In genomic region chr15:93821236-93821635, GRCm38 (mm10) we compare ENCODE assay signal across 24 mouse cellular contexts.
A peak's percentile ranks its signal among the peaks of the same experiment; 100 is the strongest.
DNase-seq lines count a peak whose midpoint lies in the region; ATAC-seq and TF ChIP-seq lines count a peak whose summit lies in the region.
"Had no signal": no experiment of that assay in that cellular context is flagged by ENCODE, and none has a peak within 500 bp of the region (broad histone marks: within the 10 kb centered on the region; RNA-seq: fewer than 3 reads in every experiment).

No protein-coding gene starts in this region.

- H3K36me3 ChIP-seq in kidney, embryonic 16.5 days (ENCODE audit: insufficient read depth, low read length): no peaks in the 10 kb centered on the region
- H3K36me3 ChIP-seq in kidney, adult 2 months (ENCODE audit: control insufficient read depth, insufficient read depth, low read length): no peaks in the 10 kb centered on the region
- no peaks in the 10 kb centered on the region for H3K36me3 ChIP-seq in kidney, embryonic 15.5 days
- H3K36me3 ChIP-seq: embryonic facial prominence, embryonic 10.5 days; embryonic facial prominence, embryonic 12.5 days; G1E had no signal

- no peaks in the 10 kb centered on the region for H3K9me3 ChIP-seq in kidney, embryonic 16.5 days (ENCODE audit: low read length)
- H3K9me3 ChIP-seq in kidney, embryonic 15.5 days (replicated peaks): no peaks in the 10 kb centered on the region
- H3K9me3 ChIP-seq: embryonic facial prominence, embryonic 10.5 days; embryonic facial prominence, embryonic 12.5 days; forebrain, embryonic 13.5 days had no signal

- TF ChIP-seq CTCF in kidney, adult 2 months (conservative IDR thresholded peaks at IDR 0.05; ENCODE audit: insufficient read depth, insufficient read length, low read depth, low read length): no peak

- peak; percentile 22 for DNase-seq in kidney, adult 11 months
- DNase-seq in kidney, adult 2 months: peak; percentile 59
- no peak for DNase-seq in kidney, postnatal 14 days
- peak; percentile 21 for DNase-seq in kidney, adult 9 months
- DNase-seq in kidney, postnatal 36 days: peak; percentile 28 to 50
- DNase-seq: adrenal gland, adult 8-10 months; adrenal gland, postnatal 14 days; adrenal gland, postnatal 36 days; B cell, adult 2 months; cerebellum, adult 11-12 months; cerebellum, adult 2 months; cerebellum, adult 9-10 months; cerebellum, postnatal 10 days; cerebellum, postnatal 25 days had no signal

- WGBS in kidney, embryonic 16.5 days: 63% methylated on average over 6 of the region's 6 CpGs
- 48% methylated on average over 6 of the region's 6 CpGs for WGBS in kidney, adult 2 months
- 68% methylated on average over 6 of the region's 6 CpGs for WGBS in kidney, embryonic 15.5 days

- no peak for TF ChIP-seq POLR2A in kidney, adult 2 months (IDR thresholded peaks at IDR 0.05; ENCODE audit: low read depth, low read length)

- no peak overlapping the region for H3K27ac ChIP-seq in kidney, embryonic 16.5 days (ENCODE audit: low read length)
- H3K27ac ChIP-seq in kidney, adult 2 months (ENCODE audit: insufficient read depth, low read depth, low read length): no peak overlapping the region
- H3K27ac ChIP-seq in kidney, embryonic 15.5 days: no peak overlapping the region
- H3K27ac ChIP-seq: embryonic facial prominence, embryonic 10.5 days; embryonic facial prominence, embryonic 12.5 days; forebrain, embryonic 13.5 days had no signal

- ATAC-seq in kidney, embryonic 16.5 days (ENCODE audit: low FRiP score, low TSS enrichment): no peak
- ATAC-seq in kidney, embryonic 15.5 days (replicated peaks; ENCODE audit: low FRiP score): no peak
- ATAC-seq: activated CD4-positive, CD25-positive, alpha-beta regulatory T cell, adult 4 months; CD4-positive, CD25-positive, alpha-beta regulatory T cell, adult 4 months; forebrain, embryonic 13.5 days; Patski had no signal

- H3K9ac ChIP-seq in kidney, embryonic 16.5 days (replicated peaks; ENCODE audit: low read length): no peak overlapping the region
- H3K9ac ChIP-seq in kidney, embryonic 15.5 days: no peak overlapping the region
- H3K9ac ChIP-seq: embryonic facial prominence, embryonic 12.5 days; forebrain, embryonic 13.5 days had no signal

- H3K4me1 ChIP-seq in kidney, embryonic 16.5 days (ENCODE audit: insufficient read depth, low read length): peaks cover 16% of the 10 kb centered on the region; the same call in 1 of the 2 replicates
- H3K4me1 ChIP-seq in kidney, adult 2 months (ENCODE audit: control insufficient read depth, insufficient read depth, low read length): no peaks in the 10 kb centered on the region
- peaks cover 19% of the 10 kb centered on the region for H3K4me1 ChIP-seq in kidney, embryonic 15.5 days

- H3K4me2 ChIP-seq in kidney, embryonic 16.5 days (replicated peaks; ENCODE audit: low read depth, low read length): no peak overlapping the region
- H3K4me2 ChIP-seq in kidney, embryonic 15.5 days: no peak overlapping the region
- H3K4me2 ChIP-seq: embryonic facial prominence, embryonic 12.5 days; forebrain, embryonic 13.5 days had no signal

- H3K4me3 ChIP-seq in kidney, embryonic 16.5 days (ENCODE audit: low read length): no peak overlapping the region
- no peak overlapping the region for H3K4me3 ChIP-seq in kidney, adult 2 months (ENCODE audit: insufficient read depth, low read depth, low read length)
- no peak overlapping the region for H3K4me3 ChIP-seq in kidney, embryonic 15.5 days (replicated peaks)
- H3K4me3 ChIP-seq: embryonic facial prominence, embryonic 10.5 days; embryonic facial prominence, embryonic 12.5 days; forebrain, embryonic 13.5 days had no signal

- no peaks in the 10 kb centered on the region for H3K27me3 ChIP-seq in kidney, embryonic 16.5 days (ENCODE audit: insufficient read depth, low read length)
- no peaks in the 10 kb centered on the region for H3K27me3 ChIP-seq in kidney, adult 2 months (replicated peaks; ENCODE audit: control insufficient read depth, insufficient read depth, low read length)
- H3K27me3 ChIP-seq in kidney, embryonic 15.5 days: no peaks in the 10 kb centered on the region
- H3K27me3 ChIP-seq: CH12.LX; embryonic facial prominence, embryonic 12.5 days; forebrain, embryonic 13.5 days; Patski had no signal
